Mouse (Mus musculus) myocyte (in vitro differentiated cells): ENCODE measurements around the gene Ephx1.

ENCODE experiments used
- E2F4 ChIP-seq: IDR thresholded peaks from one replicate; pipeline ENCODE4 v1.6.1; 2011; ENCODE audit warnings: mild to moderate bottlenecking, control low read depth, moderate library complexity; ENCODE audit not compliant: insufficient read depth
- MAX ChIP-seq: IDR thresholded peaks from one replicate; pipeline ENCODE4 v1.6.1; 2011; ENCODE audit warnings: low read depth, mild to moderate bottlenecking, control low read depth
- MYOD1 ChIP-seq, 3 experiments: IDR thresholded peaks; one replicate each; pipeline ENCODE4 v1.6.1; 2011; ENCODE audit warnings: control low read depth in 2 of 3, low read depth in 2 of 3, mild to moderate bottlenecking in 2 of 3, moderate library complexity in 1 of 3; ENCODE audit not compliant: insufficient read length in 2 of 3, control insufficient read depth in 1 of 3
- MYOG ChIP-seq, 3 experiments: IDR thresholded peaks; one replicate each; pipeline ENCODE4 v1.6.1; 2011; ENCODE audit warnings: control low read depth in 2 of 3, low read depth in 2 of 3, mild to moderate bottlenecking in 2 of 3; ENCODE audit not compliant: insufficient read length in 2 of 3, control insufficient read depth in 1 of 3, insufficient read depth in 1 of 3
- POLR2A ChIP-seq: IDR thresholded peaks from one replicate; pipeline ENCODE4 v1.6.1; 2011; ENCODE audit warnings: low read depth, mild to moderate bottlenecking, control low read depth, moderate library complexity; ENCODE audit not compliant: insufficient read length
- POLR2AphosphoS2 ChIP-seq: IDR thresholded peaks from one replicate; pipeline ENCODE4 v1.6.1; 2011; ENCODE audit warnings: low read depth, control low read depth; ENCODE audit not compliant: insufficient read length
- REST ChIP-seq: IDR thresholded peaks from one replicate; pipeline ENCODE4 v1.6.1; 2011; ENCODE audit warnings: mild to moderate bottlenecking, control low read depth, moderate library complexity; ENCODE audit not compliant: insufficient read depth, insufficient read length
- TCF12 ChIP-seq: IDR thresholded peaks from one replicate; pipeline ENCODE4 v1.6.1; 2011; ENCODE audit warnings: mild to moderate bottlenecking, control low read depth; ENCODE audit not compliant: poor library complexity, insufficient read depth, severe bottlenecking
- USF1 ChIP-seq: IDR thresholded peaks from one replicate; pipeline ENCODE4 v1.6.1; 2011; ENCODE audit warnings: low read depth, mild to moderate bottlenecking, control low read depth, moderate library complexity

DNA sequence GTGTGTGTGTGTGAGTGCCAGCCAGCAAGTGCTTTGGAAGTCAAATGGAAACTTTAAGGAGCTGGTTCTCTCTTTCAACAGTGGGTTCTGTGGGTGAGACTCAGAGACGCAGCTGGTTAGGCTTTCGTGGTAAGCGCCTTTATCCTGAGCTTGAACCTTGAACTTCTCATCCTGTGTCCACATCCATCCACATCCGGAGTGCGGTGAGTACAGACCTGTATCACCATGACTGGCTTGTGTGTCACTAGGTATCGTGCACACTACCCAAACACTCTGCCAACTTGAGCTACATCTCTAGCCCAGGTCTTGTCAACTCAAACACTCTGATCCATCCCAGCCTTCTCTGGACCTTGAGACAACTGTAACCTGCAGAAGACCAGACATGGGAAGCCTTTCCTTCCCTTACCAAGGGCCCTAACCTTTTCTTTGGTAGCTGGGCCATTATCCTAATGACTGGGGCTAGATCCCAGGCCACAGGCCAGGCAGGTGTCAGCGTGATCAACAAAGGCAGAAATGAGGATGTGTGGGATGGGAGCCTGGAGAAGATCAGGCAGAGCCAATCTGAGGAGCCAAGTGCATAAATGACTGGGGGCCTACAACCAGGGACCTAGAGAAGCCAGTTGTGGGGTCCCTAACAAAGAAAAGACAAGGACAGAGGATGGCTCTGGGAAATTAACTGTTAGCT, 79.8 kb downstream of the Ephx1 start:
- TF ChIP-seq POLR2A (no peak), USF1 (no peak), TCF12 (no peak), MYOD1 (IDR thresholded peaks at IDR 0.05; ENCODE audit: control insufficient read depth in 1 of 3, insufficient read length in 2 of 3, low read depth in 2 of 3) (no peak), MAX (no peak), E2F4 (no peak), REST (no peak), POLR2AphosphoS2 (no peak), MYOG (IDR thresholded peaks at IDR 0.05; ENCODE audit: control insufficient read depth in 1 of 3, insufficient read depth in 1 of 3, insufficient read length in 2 of 3, low read depth in 2 of 3) (no peak)
